Mouse (Mus musculus): ENCODE data around the gene Enkur. TPM values are rescaled to one million over a fixed set of nuclear protein-coding genes. Genes with fewer than 3 reads are reported as not detected.
"Not testable (repeated sequence)": the region's sequence is repeated elsewhere in the genome, so short reads cannot be mapped to it uniquely, and the experiment has no call there.

Enkur gene
- polyA plus RNA-seq (2016; fragmentation: Nextera tagmentation; extraction: Ambion mirVana) = 0.27 and 0.72 TPM in 2 replicates

DNA sequence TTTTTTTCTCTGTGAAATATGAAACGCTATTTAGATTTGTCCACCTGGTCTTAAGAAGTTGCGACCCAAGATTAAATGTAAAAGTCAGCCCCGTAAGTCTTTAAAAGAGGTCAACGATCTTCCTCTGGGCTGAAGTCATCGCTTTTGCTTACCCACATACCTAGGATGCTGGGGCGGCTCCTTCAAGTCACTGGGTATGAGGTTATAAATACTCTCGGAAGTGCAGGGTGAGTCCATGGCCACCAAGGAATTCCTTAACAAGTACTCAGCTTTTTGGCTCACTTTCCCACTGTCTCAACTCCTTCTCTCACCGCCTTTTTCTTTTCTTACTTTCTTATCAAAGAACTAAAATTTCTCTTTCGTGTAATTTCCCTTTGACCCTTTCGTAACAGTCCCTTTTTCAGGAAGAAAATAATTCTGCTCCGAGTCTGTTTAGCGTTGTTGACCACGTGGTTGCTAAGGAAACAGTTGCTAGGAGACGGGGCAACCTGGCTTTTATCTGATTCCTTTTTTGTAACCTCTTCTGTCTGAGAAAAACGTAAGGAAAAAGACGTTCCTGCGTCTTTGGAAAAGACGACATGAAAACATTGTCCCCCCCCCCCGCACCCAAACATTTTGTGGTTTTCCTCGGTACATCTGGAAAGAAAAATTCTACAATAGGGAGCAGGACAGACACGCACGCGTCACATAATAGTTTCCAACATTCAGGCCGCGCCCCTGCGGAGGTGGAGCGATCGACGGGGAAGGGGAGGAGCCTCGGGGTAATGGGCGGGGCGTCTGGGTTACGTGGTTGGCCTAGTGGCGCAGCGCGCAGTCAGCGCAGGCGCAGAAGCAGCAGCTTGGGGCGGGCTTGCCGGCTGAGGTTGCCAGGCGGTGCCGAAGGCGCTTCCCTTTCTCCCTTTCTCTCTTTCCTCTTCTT, at the start of gene Enkur, which contains the start of gene Thnsl1:
Enkur (minus strand) TSS at position 454 of the 919 bp plus-strand sequence.
Thnsl1 (plus strand) TSS at position 813 of the 919 bp plus-strand sequence.
- WGBS = 5% methylated on average over 43 of the region's 43 CpGs
- DNase-seq (ENCODE audit: extremely low spot score, low spot score) = peak; percentile 98
- Histone ChIP-seq H3K36me3 (replicated peaks) (no peaks in the 10 kb centered on the region), H3K4me1 (peaks cover 23% of the 10 kb centered on the region), H3K4me3 (peak within 1 kb of the TSS; percentile 58), H3K27ac (peak within 1 kb of the TSS; percentile 88), H3K9me3 (no peaks in the 10 kb centered on the region), H3K27me3 (ENCODE audit: poor library complexity, severe bottlenecking) (no peaks in the 10 kb centered on the region)

DNA sequence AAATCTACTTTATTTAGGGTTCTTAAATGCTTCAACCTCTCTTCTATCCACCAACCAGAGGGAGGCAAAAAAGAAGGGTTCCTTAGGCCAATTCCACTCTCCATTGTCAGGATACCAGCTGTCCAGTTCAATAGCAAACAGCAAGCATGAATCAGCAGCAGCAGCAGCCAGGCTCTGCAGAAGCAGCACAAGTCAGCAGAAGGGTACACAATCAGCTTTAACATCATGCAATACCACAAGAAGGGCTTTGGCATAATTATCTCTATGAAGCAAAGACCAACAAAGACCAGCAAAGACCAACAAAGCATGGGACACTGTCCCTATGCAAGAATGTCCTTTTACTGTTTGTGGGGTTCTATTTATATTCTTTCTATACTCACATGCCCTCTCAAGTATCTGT, 49.1 kb upstream of the Enkur start:
- Histone ChIP-seq H3K27me3 (ENCODE audit: poor library complexity, severe bottlenecking) (no peaks in the 10 kb centered on the region), H3K36me3 (replicated peaks) (no peaks in the 10 kb centered on the region), H3K4me1 (no peaks in the 10 kb centered on the region), H3K4me3 (no peak overlapping the region), H3K27ac (no peak overlapping the region), H3K9me3 (no peaks in the 10 kb centered on the region)
- DNase-seq (ENCODE audit: extremely low spot score, low spot score) = no peak

- Histone ChIP-seq H3K36me3 (replicated peaks) (no peaks in the 10 kb centered on the region), H3K27me3 (ENCODE audit: poor library complexity, severe bottlenecking) (no peaks in the 10 kb centered on the region)
- WGBS = 81% methylated on average over 3 of the region's 3 CpGs
Measured at GRCm38 (mm10) chr2:21253644-21254043, 48.5 kb upstream of the Enkur start.

DNA sequence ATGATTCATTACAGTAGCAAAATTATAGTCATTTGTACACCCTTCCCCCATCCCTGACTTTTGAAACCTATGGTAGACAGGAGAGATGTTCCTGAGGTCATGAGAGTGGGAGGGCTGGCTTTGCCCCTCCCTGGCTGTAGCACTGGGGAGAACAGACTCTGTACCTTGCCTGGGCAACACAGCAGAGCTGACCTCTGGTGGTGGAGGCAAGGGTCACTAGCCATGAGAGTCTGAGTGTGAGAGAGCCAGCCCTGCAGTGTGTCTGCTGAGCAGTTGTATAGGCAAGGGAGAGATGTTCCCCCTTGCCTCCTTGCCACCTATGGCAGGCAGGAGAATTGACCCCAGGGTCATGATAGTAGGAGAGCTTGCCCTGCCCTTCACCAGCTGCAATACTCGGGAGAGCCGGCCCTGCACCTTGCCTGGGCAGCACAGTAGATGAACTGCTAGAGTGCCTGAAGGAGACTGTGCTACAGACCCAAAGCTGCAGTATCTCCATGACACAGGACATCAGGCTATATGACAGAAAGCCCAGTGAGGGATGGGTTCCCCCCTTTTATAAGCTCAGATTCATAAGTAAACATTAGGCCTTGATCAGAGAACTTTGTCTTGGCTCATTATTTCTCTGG, 40.4 kb upstream of the Enkur start:
- Histone ChIP-seq H3K4me3 (no peak overlapping the region), H3K36me3 (replicated peaks) (no peaks in the 10 kb centered on the region), H3K27me3 (ENCODE audit: poor library complexity, severe bottlenecking) (no peaks in the 10 kb centered on the region), H3K27ac (no peak overlapping the region), H3K4me1 (peaks cover 1% of the 10 kb centered on the region; the same call in 1 of the 2 replicates), H3K9me3 (no peaks in the 10 kb centered on the region)
- 85% methylated on average over 2 of the region's 2 CpGs for WGBS
- no peak for DNase-seq (ENCODE audit: extremely low spot score, low spot score)

More at GRCm38 (mm10) chr2:21253644-21254043, 48.5 kb upstream of the Enkur start:
- no peaks in the 10 kb centered on the region for H3K4me1 ChIP-seq
- H3K9me3 ChIP-seq = no peaks in the 10 kb centered on the region
- H3K4me3 ChIP-seq = no peak overlapping the region
- DNase-seq (ENCODE audit: extremely low spot score, low spot score) = no peak
- no peak overlapping the region for H3K27ac ChIP-seq

DNA sequence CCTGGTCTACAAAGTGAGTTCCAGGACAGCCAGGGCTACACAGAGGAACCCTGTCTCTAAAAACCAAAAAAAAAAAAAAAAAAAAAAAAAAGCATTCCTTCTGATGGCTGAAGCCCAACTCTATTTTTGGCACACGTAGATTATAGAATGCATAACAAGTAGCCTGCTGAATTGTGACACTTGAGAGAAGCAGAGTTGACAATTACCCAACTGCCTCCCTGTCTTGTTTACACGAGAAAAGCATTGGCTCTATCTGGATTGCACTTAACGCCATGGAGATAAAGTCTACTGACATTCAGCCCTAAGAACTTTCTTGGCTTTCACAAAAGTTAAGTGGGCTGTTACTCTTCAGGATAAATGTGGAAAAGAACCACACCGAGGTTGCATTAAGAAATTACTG, 39.8 kb upstream of the Enkur start:
- Histone ChIP-seq H3K9me3 (no peaks in the 10 kb centered on the region), H3K36me3 (replicated peaks) (no peaks in the 10 kb centered on the region), H3K27me3 (ENCODE audit: poor library complexity, severe bottlenecking) (no peaks in the 10 kb centered on the region), H3K4me1 (peaks cover 8% of the 10 kb centered on the region; the same call in 1 of the 2 replicates), H3K4me3 (no peak overlapping the region), H3K27ac (no peak overlapping the region)
- 91% methylated on average over 4 of the region's 4 CpGs for WGBS
- no peak for DNase-seq (ENCODE audit: extremely low spot score, low spot score)

- H3K27ac ChIP-seq; H3K4me3 ChIP-seq; H3K36me3 ChIP-seq (replicated peaks); H3K9me3 ChIP-seq; DNase-seq (ENCODE audit: extremely low spot score, low spot score); H3K27me3 ChIP-seq (ENCODE audit: poor library complexity, severe bottlenecking): not testable (repeated sequence)
- 91% methylated on average over 4 of the region's 6 CpGs for WGBS
- H3K4me1 ChIP-seq = peaks cover 13% of the 10 kb centered on the region; the same call in 1 of the 2 replicates
Measured at GRCm38 (mm10) chr2:21244104-21244503, 38.9 kb upstream of the Enkur start.

GRCm38 (mm10) chr2:21236846-21237245, 31.7 kb upstream of the Enkur start:
- H3K4me1 ChIP-seq = peaks cover 13% of the 10 kb centered on the region; the same call in 1 of the 2 replicates
- no peak overlapping the region for H3K4me3 ChIP-seq
- H3K27me3 ChIP-seq (ENCODE audit: poor library complexity, severe bottlenecking) = no peaks in the 10 kb centered on the region
- no peaks in the 10 kb centered on the region for H3K9me3 ChIP-seq
- no peaks in the 10 kb centered on the region for H3K36me3 ChIP-seq (replicated peaks)
- no peak overlapping the region for H3K27ac ChIP-seq
- 88% methylated on average over 5 of the region's 5 CpGs for WGBS
- no peak for DNase-seq (ENCODE audit: extremely low spot score, low spot score)

DNA sequence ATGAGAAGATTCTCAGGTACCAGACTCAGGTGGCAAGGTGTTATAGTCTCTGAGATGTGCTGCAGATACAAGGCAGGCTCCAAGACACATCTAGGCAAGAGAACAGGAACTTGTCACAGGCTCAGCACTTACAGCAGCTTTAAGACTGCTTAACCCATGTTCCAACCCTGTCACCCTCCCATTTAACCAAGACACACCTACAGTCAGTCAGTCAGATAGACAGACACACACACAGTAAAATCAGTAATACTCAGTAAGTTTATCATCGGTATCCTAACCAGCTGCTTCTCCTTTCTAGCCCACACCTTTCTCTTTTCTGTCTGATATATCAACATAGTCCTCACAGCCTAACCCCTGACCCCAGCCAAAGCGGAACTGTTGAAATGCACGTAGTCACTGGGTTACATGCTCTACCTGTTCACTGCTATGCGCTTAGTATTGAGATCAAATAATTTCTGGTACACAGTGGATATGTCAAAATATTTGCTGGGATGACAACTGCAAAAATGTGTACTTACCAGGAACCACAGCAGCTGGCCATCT, 30.8 kb upstream of the Enkur start:
- no peaks in the 10 kb centered on the region for H3K36me3 ChIP-seq (replicated peaks)
- no peak for DNase-seq (ENCODE audit: extremely low spot score, low spot score)
- H3K4me1 ChIP-seq = peaks cover 13% of the 10 kb centered on the region; the same call in 1 of the 2 replicates
- H3K27me3 ChIP-seq (ENCODE audit: poor library complexity, severe bottlenecking) = no peaks in the 10 kb centered on the region
- no peaks in the 10 kb centered on the region for H3K9me3 ChIP-seq
- 91% methylated on average over 4 of the region's 4 CpGs for WGBS
- H3K4me3 ChIP-seq = no peak overlapping the region
- no peak overlapping the region for H3K27ac ChIP-seq

DNA sequence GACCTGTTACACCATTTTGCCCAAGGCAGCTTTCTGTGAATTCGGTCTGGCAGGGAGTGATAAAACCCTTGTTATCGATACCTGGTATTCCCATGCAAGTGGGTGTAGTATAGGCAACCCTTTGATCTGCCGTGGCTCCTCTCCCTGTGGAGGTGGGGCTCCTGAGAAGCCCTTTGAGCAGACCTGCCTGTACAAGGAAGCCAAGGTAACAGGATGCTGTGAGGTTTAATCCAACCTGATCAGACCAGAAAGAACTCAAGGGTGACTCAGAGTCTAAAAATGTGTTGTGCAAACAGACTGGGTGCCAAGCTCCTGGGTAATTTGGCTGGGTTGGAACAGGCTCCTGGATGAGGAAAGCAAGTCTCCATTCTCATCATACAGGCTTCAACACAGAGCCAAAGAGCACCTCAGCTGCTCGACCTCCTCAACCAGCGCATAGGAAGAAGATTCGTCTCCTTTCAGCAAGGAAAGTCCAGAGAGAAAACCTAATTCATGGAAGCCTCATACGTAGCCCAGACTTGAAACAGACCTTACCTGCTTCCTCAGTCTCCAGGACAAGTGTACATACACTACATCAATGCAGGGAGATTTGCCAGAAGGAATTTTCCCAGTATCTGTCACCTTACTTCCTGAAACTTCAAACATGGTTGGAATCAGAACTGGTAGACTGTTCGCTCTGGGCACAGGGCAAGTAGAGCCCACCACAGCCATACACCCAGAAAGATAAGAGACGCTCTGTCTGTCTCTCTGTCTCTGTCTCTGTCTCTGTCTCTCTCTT, 29.9 kb upstream of the Enkur start:
- Histone ChIP-seq H3K4me3 (no peak overlapping the region), H3K9me3 (no peaks in the 10 kb centered on the region), H3K36me3 (replicated peaks) (no peaks in the 10 kb centered on the region), H3K27ac (no peak overlapping the region), H3K4me1 (peaks cover 6% of the 10 kb centered on the region; the same call in 1 of the 2 replicates), H3K27me3 (ENCODE audit: poor library complexity, severe bottlenecking) (no peaks in the 10 kb centered on the region)
- 86% methylated on average over 9 of the region's 9 CpGs for WGBS
- no peak for DNase-seq (ENCODE audit: extremely low spot score, low spot score)

GRCm38 (mm10) chr2:21231147-21231546, 26.0 kb upstream of the Enkur start:
- no peaks in the 10 kb centered on the region for H3K4me1 ChIP-seq
- H3K4me3 ChIP-seq = no peak overlapping the region

GRCm38 (mm10) chr2:21230276-21230675, 25.1 kb upstream of the Enkur start:
- no peaks in the 10 kb centered on the region for H3K4me1 ChIP-seq
- H3K36me3 ChIP-seq (replicated peaks) = no peaks in the 10 kb centered on the region
- no peak overlapping the region for H3K27ac ChIP-seq
- H3K9me3 ChIP-seq = no peaks in the 10 kb centered on the region
- DNase-seq (ENCODE audit: extremely low spot score, low spot score) = no peak
- 68% methylated on average over 2 of the region's 2 CpGs for WGBS
- no peaks in the 10 kb centered on the region for H3K27me3 ChIP-seq (ENCODE audit: poor library complexity, severe bottlenecking)
- H3K4me3 ChIP-seq = no peak overlapping the region

More at GRCm38 (mm10) chr2:21231147-21231546, 26.0 kb upstream of the Enkur start:
- H3K9me3 ChIP-seq = no peaks in the 10 kb centered on the region
- DNase-seq (ENCODE audit: extremely low spot score, low spot score) = no peak
- 84% methylated on average over 3 of the region's 3 CpGs for WGBS
- no peaks in the 10 kb centered on the region for H3K36me3 ChIP-seq (replicated peaks)
- H3K27me3 ChIP-seq (ENCODE audit: poor library complexity, severe bottlenecking) = no peaks in the 10 kb centered on the region
- no peak overlapping the region for H3K27ac ChIP-seq

Data from forebrain, embryonic 10.5 days (tissue).